Mouse (Mus musculus) CH12.LX (cell line): ENCODE measurements around the gene Acsm3. TPM values are rescaled to one million over a fixed set of nuclear protein-coding genes. Genes with fewer than 3 reads are reported as not detected.

ENCODE experiments used
- DNase-seq: peaks from one replicate; pipeline ENCODE4 v3.0.0-alpha.2; 2013; ENCODE audit errors: extremely low read depth
- H3K27ac ChIP-seq: 2 replicates; pipeline ENCODE4 v1.5.1; 2012; ENCODE audit warnings: low read depth, mild to moderate bottlenecking, control low read depth, moderate library complexity; ENCODE audit not compliant: insufficient read depth
- H3K27me3 ChIP-seq: replicated peaks from 2 replicates; pipeline ENCODE3; 2012; ENCODE audit warnings: inconsistent platforms
- H3K36me3 ChIP-seq, 2 experiments: replicated peaks in 1 of 2; 2 replicates each; pipeline versions ENCODE3 to v1.6.1; 2012; ENCODE audit warnings: inconsistent platforms in 1 of 2, low read length in 1 of 2, mild to moderate bottlenecking in 1 of 2, mixed read lengths in 1 of 2, moderate library complexity in 1 of 2; ENCODE audit not compliant: control insufficient read depth in 1 of 2, insufficient read depth in 1 of 2
- H3K4me1 ChIP-seq, 2 experiments: 2 replicates each; pipeline ENCODE4 v1.6.1; 2012; ENCODE audit warnings: inconsistent platforms in 1 of 2, moderate library complexity in 1 of 2; ENCODE audit not compliant: insufficient read depth in 2 of 2, control insufficient read depth in 1 of 2
- H3K4me2 ChIP-seq: 2 replicates; pipeline ENCODE4 v1.6.1; 2012; ENCODE audit warnings: low read depth, mild to moderate bottlenecking, control low read depth; ENCODE audit not compliant: poor library complexity, insufficient read depth, severe bottlenecking
- H3K4me3 ChIP-seq, 3 experiments: fragments of 150-350 bp in 1 of 3; sonication (generic) in 1 of 3; replicated peaks in 1 of 3; 2 replicates each; pipeline versions ENCODE3 to v1.5.1; 2011 to 2012; ENCODE audit warnings: low read depth in 2 of 3, low read length in 2 of 3, mild to moderate bottlenecking in 2 of 3, moderate library complexity in 2 of 3, control low read depth in 1 of 3, improper control_type of control experiment in 1 of 3, inconsistent platforms in 1 of 3, mixed read lengths in 1 of 3; ENCODE audit not compliant: poor library complexity in 1 of 3
- H3K79me2 ChIP-seq: replicated peaks from 2 replicates; pipeline ENCODE4 v1.6.1; 2012; ENCODE audit warnings: mild to moderate bottlenecking, moderate library complexity; ENCODE audit not compliant: control insufficient read depth, poor library complexity, insufficient read depth, severe bottlenecking; ENCODE audit errors: extremely low read depth
- H3K9ac ChIP-seq: 2 replicates; pipeline ENCODE4 v1.6.1; 2012; ENCODE audit warnings: low read depth, mild to moderate bottlenecking, control low read depth, moderate library complexity; ENCODE audit not compliant: insufficient read depth
- H3K9me3 ChIP-seq: replicated peaks from 2 replicates; pipeline ENCODE3; 2012; ENCODE audit warnings: low read length, inconsistent platforms, mixed read lengths
- CHD1 ChIP-seq: IDR thresholded peaks from 2 replicates; pipeline ENCODE4 v1.6.1; 2012; ENCODE audit warnings: low read depth, low read length, improper control_type of control experiment, inconsistent platforms
- CTCF ChIP-seq, 2 experiments: IDR thresholded peaks in 1 of 2; conservative IDR thresholded peaks in 1 of 2; 2 replicates each; pipeline ENCODE4 v1.5.1; 2011 to 2012; ENCODE audit warnings: low read depth in 2 of 2, low read length in 2 of 2, improper control_type of control experiment in 1 of 2, inconsistent platforms in 1 of 2, mild to moderate bottlenecking in 1 of 2, moderate library complexity in 1 of 2
- ELF1 ChIP-seq: IDR thresholded peaks from 2 replicates; pipeline ENCODE4 v1.6.1; 2014; ENCODE audit warnings: low read depth, mild to moderate bottlenecking, inconsistent platforms, low read length, improper control_type of control experiment
- IRF4 ChIP-seq: IDR thresholded peaks from 2 replicates; pipeline ENCODE4 v1.6.1; 2014; ENCODE audit warnings: low read depth, mild to moderate bottlenecking, inconsistent platforms, low read length, improper control_type of control experiment
- KAT2A ChIP-seq: IDR thresholded peaks from 2 replicates; pipeline ENCODE4 v1.6.1; 2012; ENCODE audit warnings: low read length, improper control_type of control experiment, inconsistent platforms; ENCODE audit not compliant: insufficient replicate concordance
- MAFK ChIP-seq: IDR thresholded peaks from 2 replicates; pipeline ENCODE4 v1.6.1; 2011; ENCODE audit warnings: low read length, improper control_type of control experiment; ENCODE audit not compliant: insufficient replicate concordance
- MAZ ChIP-seq: IDR thresholded peaks from 2 replicates; pipeline ENCODE4 v1.6.1; 2012; ENCODE audit warnings: low read depth, mild to moderate bottlenecking, inconsistent platforms, low read length, improper control_type of control experiment, moderate library complexity
- MEF2A ChIP-seq: IDR thresholded peaks from 2 replicates; pipeline ENCODE4 v1.6.1; 2014; ENCODE audit warnings: low read depth, mild to moderate bottlenecking, inconsistent platforms, low read length, improper control_type of control experiment, borderline replicate concordance
- NRF1 ChIP-seq: IDR thresholded peaks from 2 replicates; pipeline ENCODE4 v1.6.1; 2014; ENCODE audit warnings: low read depth, mild to moderate bottlenecking, inconsistent platforms, low read length, improper control_type of control experiment, moderate library complexity
- POLR2A ChIP-seq: IDR thresholded peaks from 2 replicates; pipeline ENCODE4 v1.6.1; 2011; ENCODE audit warnings: low read depth, mild to moderate bottlenecking, improper control_type of control experiment, low read length
- POLR2AphosphoS2 ChIP-seq: IDR thresholded peaks from 2 replicates; pipeline ENCODE4 v1.6.1; 2011; ENCODE audit warnings: low read depth, low read length, improper control_type of control experiment
- RCOR1 ChIP-seq: conservative IDR thresholded peaks from 2 replicates; pipeline ENCODE4 v1.6.1; 2012; ENCODE audit warnings: low read depth, mild to moderate bottlenecking, inconsistent platforms, low read length, improper control_type of control experiment
- SIN3A ChIP-seq: IDR thresholded peaks from 2 replicates; pipeline ENCODE4 v1.6.1; 2012; ENCODE audit warnings: low read length, improper control_type of control experiment, inconsistent platforms
- SMC3 ChIP-seq: IDR thresholded peaks from 2 replicates; pipeline ENCODE4 v1.6.1; 2011; ENCODE audit warnings: low read depth, low read length, improper control_type of control experiment
- UBTF ChIP-seq: IDR thresholded peaks from 2 replicates; pipeline ENCODE4 v1.6.1; 2012; ENCODE audit warnings: low read depth, mild to moderate bottlenecking, inconsistent platforms, low read length, improper control_type of control experiment, moderate library complexity
- ZNF384 ChIP-seq: IDR thresholded peaks from 2 replicates; pipeline ENCODE4 v1.6.1; 2012; ENCODE audit warnings: low read depth, low read length, improper control_type of control experiment, inconsistent platforms
- dilution Hi-C: fragments of 300-500 bp; cut with MboI; formaldehyde crosslinking; loops from 2 replicates; pipeline ENCODE4 v1.14.3; 2020; ENCODE audit warnings: low sequenced_read_pairs; ENCODE audit not compliant: extremely low pct_unique_long_range_greater_than_20kb, extremely low pct_ligation_motif_present
- in situ Hi-C: fragments of 300-500 bp; cut with MboI; formaldehyde crosslinking; loops from 3 replicates; pipeline ENCODE4 v1.14.3; 2019; ENCODE audit warnings: low sequenced_read_pairs, low pct_ligation_motif_present, low pct_unique_long_range_greater_than_20kb, mixed read lengths
- polyA plus RNA-seq: library from polyadenylated mRNA; unstranded; fragments of >175 nt; gene quantifications from 2 replicates; pipeline ENCODE4 v1.2.1, GENCODE M21; 2012; ENCODE audit warnings: low read depth; ENCODE audit not compliant: insufficient read length
- total RNA-seq, 2 experiments: library from RNA; depleted of rRNA; stranded (reverse); fragments of 300-350 nt in 1 of 2; fragments of >200 nt in 1 of 2; gene quantifications; 2 replicates each; pipeline ENCODE4 v1.2.3; 2012 to 2014

Acsm3 gene
- total RNA-seq (2012; rRNA removed), result 0.13 and 0.17 TPM in 2 replicates
- not detected in 2 replicates for total RNA-seq (2014; rRNA removed)
- polyA plus RNA-seq, result 0.69 and 0.78 TPM in 2 replicates

DNA sequence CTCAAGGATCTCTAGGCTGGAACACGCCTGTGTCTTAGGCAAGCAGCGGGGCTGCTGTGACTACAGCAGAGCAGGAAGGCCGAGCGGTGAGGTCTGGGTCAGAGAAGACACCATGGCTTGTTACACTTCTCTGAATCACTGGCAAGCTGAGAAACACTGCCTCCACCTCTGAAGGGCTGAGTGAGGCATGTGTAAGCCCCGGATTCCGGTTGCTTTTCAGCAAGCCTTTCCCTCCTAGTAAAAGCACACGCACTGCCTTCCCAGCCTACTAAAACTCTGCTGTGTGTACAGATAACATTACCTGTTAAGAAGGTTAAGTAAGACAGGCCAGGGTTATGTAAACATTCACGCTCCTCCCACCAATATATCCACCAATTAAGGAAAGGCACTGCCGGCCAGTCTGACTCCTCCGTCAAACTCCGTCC, at the start of gene Acsm3:
TSS of gene Acsm3 (plus strand) at position 397 of the 425 bp plus-strand sequence.
- dilution Hi-C loops, result no loop called here
- H3K4me1 ChIP-seq, result no peaks in the 10 kb centered on the region
- TF ChIP-seq RCOR1, result no peak
- no peak for TF ChIP-seq UBTF
- no peak for TF ChIP-seq SMC3
- no peak for TF ChIP-seq ELF1
- TF ChIP-seq NRF1, result no peak
- TF ChIP-seq IRF4, result no peak
- no peak for TF ChIP-seq ZNF384
- TF ChIP-seq POLR2A, result no peak
- no peak for TF ChIP-seq SIN3A
- no peak for TF ChIP-seq KAT2A
- no peak for TF ChIP-seq MEF2A
- TF ChIP-seq MAZ, result no peak
- TF ChIP-seq CHD1, result no peak
- TF ChIP-seq CTCF (conservative IDR thresholded peaks at IDR 0.05 in 1 of 2, IDR thresholded peaks at IDR 0.05 in 1 of 2; ENCODE audit: low read depth in 2 of 2, low read length in 2 of 2), result no peak
- TF ChIP-seq, all 38 proteins: peak for 0
- Histone ChIP-seq H3K79me2 (no peaks in the 10 kb centered on the region), H3K9me3 (no peaks in the 10 kb centered on the region), H3K27ac (no peak within 1 kb of the TSS), H3K36me3 (no peaks in the 10 kb centered on the region), H3K27me3 (peaks cover 3% of the 10 kb centered on the region), H3K4me2 (no peak within 1 kb of the TSS), H3K4me3 (no peak within 1 kb of the TSS), H3K9ac (no peak within 1 kb of the TSS)
- in situ Hi-C loops, result no loop called here
- DNase-seq, result no peak

DNA sequence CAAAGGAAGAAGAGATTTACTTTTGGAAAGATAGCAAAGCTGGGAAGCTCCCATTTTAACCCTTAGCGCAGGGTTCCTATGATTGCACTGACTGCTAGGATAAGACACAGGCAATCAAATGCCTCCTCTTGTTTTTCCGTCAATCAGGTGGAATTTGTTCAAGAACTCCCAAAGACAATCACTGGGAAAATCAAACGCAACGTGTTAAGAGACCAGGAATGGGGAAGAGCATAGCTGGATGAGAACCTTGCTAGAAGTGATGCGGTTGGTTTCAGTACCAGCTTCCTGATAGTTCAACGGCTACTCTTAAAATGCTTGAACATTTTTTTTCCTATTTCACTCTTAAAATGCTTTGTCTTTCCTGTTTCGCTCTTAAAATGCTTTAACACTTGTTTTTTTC, 46.6 kb upstream of the Acsm3 start:
- DNase-seq, result no peak
- in situ Hi-C loops (no loop called here), dilution Hi-C loops (no loop called here)
- Histone ChIP-seq H3K4me3 (no peak overlapping the region), H3K27ac (no peak overlapping the region), H3K9ac (no peak overlapping the region), H3K27me3 (no peaks in the 10 kb centered on the region), H3K4me1 (peaks cover 3 to 6% of the 10 kb centered on the region in 2 experiments; a peak in 2 of 4 replicates), H3K4me2 (no peak overlapping the region), H3K36me3 (peaks cover 27 to 41% of the 10 kb centered on the region in 2 experiments), H3K79me2 (no peaks in the 10 kb centered on the region; the same call in 1 of the 2 replicates), H3K9me3 (no peaks in the 10 kb centered on the region)
- TF ChIP-seq POLR2AphosphoS2 (peak; percentile 82), MAFK (no peak)
